Mouse (Mus musculus) liver, embryonic 15.5 days (tissue): ENCODE data around the gene Ces2f. TPM values are rescaled to one million over a fixed set of nuclear protein-coding genes. Genes with fewer than 3 reads are reported as not detected.
"Not testable (repeated sequence)": the region's sequence is repeated elsewhere in the genome, so short reads cannot be mapped to it uniquely, and the experiment has no call there.

Experiments
- ATAC-seq: fragments of 200-750 bp; cut with Nextera tagmentation; 2 replicates; pipeline ENCODE4 v1.8.0; 2017; ENCODE audit warnings: moderate number of reproducible peaks, mild to moderate bottlenecking, moderate library complexity; ENCODE audit not compliant: insufficient read depth
- H3K27ac ChIP-seq: fragments of 300-500 bp; sonication (generic); replicated peaks from 2 replicates; pipeline ENCODE4 v1.5.1; 2015; ENCODE audit warnings: mild to moderate bottlenecking, inconsistent platforms
- H3K27me3 ChIP-seq: fragments of 300-500 bp; sonication (generic); 2 replicates; pipeline ENCODE4 v1.6.1; 2015; ENCODE audit warnings: mild to moderate bottlenecking, inconsistent platforms
- H3K36me3 ChIP-seq: fragments of 300-500 bp; sonication (generic); replicated peaks from 2 replicates; pipeline ENCODE4 v1.6.1; 2015; ENCODE audit warnings: moderate library complexity, mild to moderate bottlenecking, inconsistent platforms
- H3K4me1 ChIP-seq: fragments of 300-500 bp; sonication (generic); replicated peaks from 2 replicates; pipeline ENCODE4 v1.6.1; 2015; ENCODE audit warnings: inconsistent platforms
- H3K4me2 ChIP-seq: fragments of 300-500 bp; sonication (generic); 2 replicates; pipeline ENCODE4 v1.6.1; 2015; ENCODE audit warnings: moderate library complexity, mild to moderate bottlenecking, inconsistent platforms
- H3K4me3 ChIP-seq: fragments of 300-500 bp; sonication (generic); replicated peaks from 2 replicates; pipeline ENCODE4 v1.5.1; 2015; ENCODE audit warnings: mild to moderate bottlenecking, inconsistent platforms
- H3K9ac ChIP-seq: fragments of 300-500 bp; sonication (generic); 2 replicates; pipeline ENCODE4 v1.6.1; 2015; ENCODE audit warnings: moderate library complexity, mild to moderate bottlenecking, inconsistent platforms
- H3K9me3 ChIP-seq: fragments of 300-500 bp; sonication (generic); replicated peaks from 2 replicates; pipeline ENCODE4 v1.6.1; 2016; ENCODE audit warnings: inconsistent platforms
- WGBS: fragments of 180-500 bp; shearing (Covaris S2); methylation state at CpG from one replicate; pipeline ENCODE4 v1.1.7; 2015; ENCODE audit warnings: mixed read lengths; ENCODE audit not compliant: insufficient replicate concordance; 5-methylcytosine and 5-hydroxymethylcytosine counted together
- polyA plus RNA-seq: library from polyadenylated mRNA; unstranded; fragments of >200 nt; fragmentation: Nextera tagmentation; extraction: Ambion mirVana; gene quantifications from 2 replicates; pipeline ENCODE4 v1.2.1, GENCODE M21; 2015

Ces2f gene
- polyA plus RNA-seq: not detected in 2 replicates

GRCm38 (mm10) chr8:104947056-104947455 is at the start of gene Ces2f:
TSS of gene Ces2f (plus strand) at chr8:104947356.
- WGBS: 59% methylated on average over 4 of the region's 4 CpGs

GRCm38 (mm10) chr8:104901746-104902145 is 45.4 kb upstream of the Ces2f start:
- no peaks in the 10 kb centered on the region for H3K36me3 ChIP-seq
- no peak overlapping the region for H3K4me2 ChIP-seq
- no peaks in the 10 kb centered on the region for H3K9me3 ChIP-seq
- H3K4me3 ChIP-seq: no peak overlapping the region
- WGBS: 66% methylated on average over 2 of the region's 2 CpGs
- H3K4me1 ChIP-seq: no peaks in the 10 kb centered on the region
- no peaks in the 10 kb centered on the region for H3K27me3 ChIP-seq
- H3K27ac ChIP-seq: no peak overlapping the region
- no peak for ATAC-seq
- no peak overlapping the region for H3K9ac ChIP-seq

More at GRCm38 (mm10) chr8:104947056-104947455, at the start of gene Ces2f:
- no peak for ATAC-seq
- H3K4me1 ChIP-seq: no peaks in the 10 kb centered on the region; the same call in none of the 2 replicates
- no peak within 1 kb of the TSS for H3K4me3 ChIP-seq
- no peak within 1 kb of the TSS for H3K4me2 ChIP-seq
- no peaks in the 10 kb centered on the region for H3K9me3 ChIP-seq
- H3K27ac ChIP-seq: no peak within 1 kb of the TSS
- H3K27me3 ChIP-seq: 0 out of 2 replicates have a peak, but pooled peaks cover 2% of the 10 kb centered on the region
- H3K9ac ChIP-seq: no peak within 1 kb of the TSS
- H3K36me3 ChIP-seq: no peaks in the 10 kb centered on the region

- Histone ChIP-seq H3K9ac (no peak overlapping the region), H3K36me3 (no peaks in the 10 kb centered on the region), H3K27ac (no peak overlapping the region), H3K4me3 (no peak overlapping the region), H3K4me2 (no peak overlapping the region), H3K27me3 (no peaks in the 10 kb centered on the region), H3K9me3 (no peaks in the 10 kb centered on the region), H3K4me1 (no peaks in the 10 kb centered on the region)
- WGBS: 32% methylated on average over 1 of the region's 1 CpGs
- no peak for ATAC-seq
Measured at GRCm38 (mm10) chr8:104907111-104907510, 40.0 kb upstream of the Ces2f start.

GRCm38 (mm10) chr8:104909021-104909420 is 38.1 kb upstream of the Ces2f start:
- not testable (repeated sequence) for H3K9ac ChIP-seq, H3K27me3 ChIP-seq, H3K4me2 ChIP-seq, H3K9me3 ChIP-seq, H3K27ac ChIP-seq, ATAC-seq, H3K4me3 ChIP-seq, H3K4me1 ChIP-seq, H3K36me3 ChIP-seq
- WGBS: 42% methylated on average over 1 of the region's 1 CpGs

- not testable (repeated sequence) for H3K36me3 ChIP-seq, H3K4me1 ChIP-seq, H3K9ac ChIP-seq, H3K4me3 ChIP-seq, H3K4me2 ChIP-seq, ATAC-seq, H3K9me3 ChIP-seq, H3K27me3 ChIP-seq, H3K27ac ChIP-seq
- 79% methylated on average over 10 of the region's 10 CpGs for WGBS
Measured at GRCm38 (mm10) chr8:104909651-104910050, 37.5 kb upstream of the Ces2f start.

GRCm38 (mm10) chr8:104925972-104926596 is 21.1 kb upstream of the Ces2f start, which contains the start of gene Ces2e:
TSS of gene Ces2e (plus strand) at chr8:104926260.
- Histone ChIP-seq H3K9me3 (no peaks in the 10 kb centered on the region), H3K9ac (no peak within 1 kb of the TSS), H3K36me3 (no peaks in the 10 kb centered on the region), H3K27me3 (no peaks in the 10 kb centered on the region), H3K27ac (no peak within 1 kb of the TSS), H3K4me3 (no peak within 1 kb of the TSS), H3K4me2 (no peak within 1 kb of the TSS), H3K4me1 (no peaks in the 10 kb centered on the region)
- ATAC-seq: no peak
- WGBS: 47% methylated on average over 5 of the region's 5 CpGs

GRCm38 (mm10) chr8:104927301-104927700 is 19.9 kb upstream of the Ces2f start:
- Histone ChIP-seq H3K4me1 (no peaks in the 10 kb centered on the region), H3K36me3 (no peaks in the 10 kb centered on the region), H3K9ac (no peak overlapping the region), H3K27me3 (no peaks in the 10 kb centered on the region), H3K27ac (no peak overlapping the region), H3K9me3 (no peaks in the 10 kb centered on the region), H3K4me3 (no peak overlapping the region), H3K4me2 (no peak overlapping the region)
- ATAC-seq: no peak
- 65% methylated on average over 3 of the region's 3 CpGs for WGBS

- Histone ChIP-seq H3K4me1 (no peaks in the 10 kb centered on the region; the same call in 1 of the 2 replicates), H3K9ac (no peak overlapping the region), H3K4me2 (no peak overlapping the region), H3K9me3 (no peaks in the 10 kb centered on the region), H3K27me3 (0 out of 2 replicates have a peak, but pooled peaks cover 2% of the 10 kb centered on the region), H3K36me3 (no peaks in the 10 kb centered on the region), H3K4me3 (no peak overlapping the region), H3K27ac (no peak overlapping the region)
- ATAC-seq: no peak
- WGBS: 60% methylated on average over 2 of the region's 2 CpGs
Measured at GRCm38 (mm10) chr8:104944665-104945064, 2.5 kb upstream of the Ces2f start.

GRCm38 (mm10) chr8:104949031-104949430 is 1.9 kb downstream of the Ces2f start:
- Histone ChIP-seq H3K36me3 (no peaks in the 10 kb centered on the region), H3K27ac (no peak overlapping the region), H3K9me3 (no peaks in the 10 kb centered on the region), H3K4me3 (no peak overlapping the region), H3K4me2 (no peak overlapping the region), H3K9ac (no peak overlapping the region), H3K4me1 (no peaks in the 10 kb centered on the region; the same call in none of the 2 replicates), H3K27me3 (0 out of 2 replicates have a peak, but pooled peaks cover 2% of the 10 kb centered on the region)
- ATAC-seq: no peak
- 59% methylated on average over 5 of the region's 5 CpGs for WGBS

GRCm38 (mm10) chr8:104961537-104961961 is 14.4 kb downstream of the Ces2f start, which contains the start of gene Ces2g:
TSS of gene Ces2g (plus strand) at chr8:104961718.
- Histone ChIP-seq H3K4me2 (peak within 1 kb of the TSS; percentile 63), H3K4me1 (peaks cover 32% of the 10 kb centered on the region), H3K27me3 (no peaks in the 10 kb centered on the region), H3K9ac (peak within 1 kb of the TSS; percentile 67), H3K9me3 (no peaks in the 10 kb centered on the region), H3K27ac (peak within 1 kb of the TSS; percentile 91), H3K4me3 (peak within 1 kb of the TSS; percentile 66), H3K36me3 (peaks cover 27% of the 10 kb centered on the region)
- ATAC-seq: peak; percentile 34
- 28% methylated on average over 5 of the region's 5 CpGs for WGBS

- Histone ChIP-seq H3K27me3 (no peaks in the 10 kb centered on the region), H3K4me3 (peak overlapping the region; percentile 66), H3K4me1 (peaks cover 32% of the 10 kb centered on the region), H3K9me3 (no peaks in the 10 kb centered on the region), H3K9ac (peak overlapping the region; percentile 67), H3K27ac (peak overlapping the region; percentile 91), H3K36me3 (peaks cover 36% of the 10 kb centered on the region), H3K4me2 (peak overlapping the region; percentile 63)
- ATAC-seq: peak; percentile 97
- WGBS: 27% methylated on average over 8 of the region's 8 CpGs
Measured at GRCm38 (mm10) chr8:104962229-104962901, 15.2 kb downstream of the Ces2f start.
